22 mouse cellular contexts compared by ENCODE assay signal in genomic region chr3:130541541-130541940, GRCm38 (mm10).
DNase-seq lines count a peak whose midpoint lies in the region; ATAC-seq and TF ChIP-seq lines count a peak whose summit lies in the region.
"Had no signal": no experiment of that assay in that cellular context is flagged by ENCODE, and none has a peak within 500 bp of the region (broad histone marks: within the 10 kb centered on the region; RNA-seq: fewer than 3 reads in every experiment).

No protein-coding gene starts in this region.

- H3K27ac ChIP-seq in layer of hippocampus, adult 2 months, result peak overlapping the region; percentile 63
- no peak overlapping the region for H3K27ac ChIP-seq in hindbrain, embryonic 13.5 days

- ATAC-seq in hindbrain, embryonic 13.5 days (ENCODE audit: low FRiP score), result no peak
- ATAC-seq: activated CD4-positive, CD25-positive, alpha-beta regulatory T cell, adult 4 months; CD4-positive, CD25-positive, alpha-beta regulatory T cell, adult 4 months; Patski had no signal

- H3K4me1 ChIP-seq in hindbrain, embryonic 13.5 days (replicated peaks), result no peaks in the 10 kb centered on the region

- no peak overlapping the region for H3K9ac ChIP-seq in hindbrain, embryonic 13.5 days

- TF ChIP-seq CTCF in layer of hippocampus, adult 2 months (conservative IDR thresholded peaks at IDR 0.05), result no peak

- H3K4me3 ChIP-seq in layer of hippocampus, adult 2 months, result no peak overlapping the region
- no peak overlapping the region for H3K4me3 ChIP-seq in hindbrain, embryonic 13.5 days

- no peaks in the 10 kb centered on the region for H3K9me3 ChIP-seq in hindbrain, embryonic 13.5 days

- no peaks in the 10 kb centered on the region for H3K36me3 ChIP-seq in hindbrain, embryonic 13.5 days
- H3K36me3 ChIP-seq: G1E had no signal

- peak; percentile 9 to 16 for DNase-seq in cerebellum, postnatal 10 days
- no peak for DNase-seq in cerebellum, adult 9-10 months
- no peak for DNase-seq in layer of hippocampus, adult 2 months (ENCODE audit: low spot score in 2 of 2)
- DNase-seq in layer of hippocampus, adult 9-10 months (ENCODE audit: low spot score), result no peak
- peak; percentile 25 for DNase-seq in brain, adult 2 months (ENCODE audit: low read depth, low spot score)
- DNase-seq: adrenal gland, adult 2 months; adrenal gland, adult 8-10 months; adrenal gland, postnatal 10 days; adrenal gland, postnatal 14 days; adrenal gland, postnatal 25 days; adrenal gland, postnatal 36 days; B cell, adult 2 months; cerebellum, adult 11 months; cerebellum, adult 11-12 months; cerebellum, adult 18-20 months; cerebellum, adult 2 months had no signal

- no peaks in the 10 kb centered on the region for H3K27me3 ChIP-seq in hindbrain, embryonic 13.5 days
- H3K27me3 ChIP-seq: CH12.LX, Patski had no signal

- WGBS in hindbrain, embryonic 13.5 days, result 73% methylated on average over 1 of the region's 1 CpGs

- no peak overlapping the region for H3K4me2 ChIP-seq in hindbrain, embryonic 13.5 days

Comparison
In these comparisons a context has a peak if more than half of its experiments do, and no peak if none do; other contexts are left out.
1. DNase-seq: peak in cerebellum, postnatal 10 days (2 of 2) and brain, adult 2 months (single experiment); none in cerebellum, adult 9-10 months (single experiment), layer of hippocampus, adult 2 months (0 of 2) and layer of hippocampus, adult 9-10 months (single experiment).